Mouse (Mus musculus) small intestine, adult 2 months (tissue): ENCODE measurements around the gene Eif3d. TPM values are rescaled to one million over a fixed set of nuclear protein-coding genes. Genes with fewer than 3 reads are reported as not detected.
A peak's percentile ranks its signal among the peaks of the same experiment; 100 is the strongest.

Experiments used
- H3K27ac ChIP-seq: fragments of 200-500 bp; 2 replicates; pipeline ENCODE4 v1.5.1; 2012; ENCODE audit warnings: low read depth, low read length, control low read depth, inconsistent platforms; ENCODE audit not compliant: insufficient read depth
- H3K27me3 ChIP-seq: fragments of 200-500 bp; 2 replicates; pipeline ENCODE4 v1.6.1; 2012; ENCODE audit warnings: mild to moderate bottlenecking, moderate library complexity, low read length, inconsistent platforms; ENCODE audit not compliant: control insufficient read depth, insufficient read depth
- H3K36me3 ChIP-seq: fragments of 200-500 bp; 2 replicates; pipeline ENCODE4 v1.6.1; 2012; ENCODE audit warnings: mild to moderate bottlenecking, low read length, control low read depth, inconsistent platforms; ENCODE audit not compliant: control insufficient read depth, insufficient read depth
- H3K4me1 ChIP-seq: fragments of 200-500 bp; 2 replicates; pipeline ENCODE4 v1.6.1; 2012; ENCODE audit warnings: low read length, inconsistent platforms, mixed read lengths; ENCODE audit not compliant: control insufficient read depth, insufficient read depth, insufficient read length
- H3K4me3 ChIP-seq: fragments of 200-500 bp; 2 replicates; pipeline ENCODE4 v1.5.1; 2012; ENCODE audit warnings: low read depth, mild to moderate bottlenecking, control low read depth, inconsistent platforms, low read length, moderate library complexity
- CTCF ChIP-seq: fragments of 200-500 bp; IDR thresholded peaks from 2 replicates; pipeline ENCODE4 v1.5.1; 2012; ENCODE audit warnings: low read depth, mild to moderate bottlenecking, control low read depth, inconsistent platforms, low read length, moderate library complexity, mixed read lengths; ENCODE audit not compliant: insufficient replicate concordance, insufficient read length; ENCODE audit errors: extremely low read depth
- POLR2A ChIP-seq: fragments of 200-500 bp; IDR thresholded peaks from 2 replicates; pipeline ENCODE4 v1.6.1; 2012; ENCODE audit warnings: low read depth, mild to moderate bottlenecking, control low read depth, inconsistent platforms, low read length, moderate library complexity
- WGBS: fragments of 180-500 bp; shearing (Covaris S2); methylation state at CpG from one replicate; pipeline ENCODE4 v1.1.7; 2018; 5-methylcytosine and 5-hydroxymethylcytosine counted together
- polyA plus RNA-seq: library from polyadenylated mRNA; depleted of rRNA; stranded (reverse); fragments of >200 nt; gene quantifications from 2 replicates; pipeline ENCODE4 v1.2.3, GENCODE M21; 2012

Gene Eif3d
- polyA plus RNA-seq, 1 experiment, result 89.4 TPM

- Histone ChIP-seq H3K36me3 (peaks cover 33% of the 10 kb centered on the region), H3K27ac (no peak overlapping the region), H3K27me3 (no peaks in the 10 kb centered on the region), H3K4me1 (peaks cover 15% of the 10 kb centered on the region), H3K4me3 (no peak overlapping the region)
- TF ChIP-seq CTCF (no peak), POLR2A (no peak)
- WGBS, result 81% methylated on average over 5 of the region's 5 CpGs
Measured at GRCm38 (mm10) chr15:77926921-77927320, 43.7 kb downstream of the Eif3d start.

- Histone ChIP-seq H3K4me1 (peaks cover 12% of the 10 kb centered on the region; the same call in 1 of the 2 replicates), H3K27ac (no peak overlapping the region), H3K36me3 (peaks cover 45% of the 10 kb centered on the region), H3K4me3 (no peak overlapping the region), H3K27me3 (no peaks in the 10 kb centered on the region)
- TF ChIP-seq POLR2A (no peak), CTCF (no peak)
- WGBS, result 90% methylated on average over 2 of the region's 2 CpGs
Measured at GRCm38 (mm10) chr15:77925195-77925594, 45.4 kb downstream of the Eif3d start.

GRCm38 (mm10) chr15:77923267-77924035 lies 47.2 kb downstream of the Eif3d start:
- 65% methylated on average over 9 of the region's 9 CpGs for WGBS
- Histone ChIP-seq H3K4me3 (no peak overlapping the region), H3K27ac (no peak overlapping the region), H3K27me3 (no peaks in the 10 kb centered on the region), H3K4me1 (peaks cover 12% of the 10 kb centered on the region; the same call in 1 of the 2 replicates), H3K36me3 (peaks cover 46% of the 10 kb centered on the region)
- TF ChIP-seq POLR2A (no peak), CTCF (no peak)

- H3K36me3 ChIP-seq, result peaks cover 46% of the 10 kb centered on the region
- H3K27me3 ChIP-seq, result no peaks in the 10 kb centered on the region
- no peak for TF ChIP-seq CTCF
- no peak for TF ChIP-seq POLR2A
- no peak overlapping the region for H3K27ac ChIP-seq
- no peak overlapping the region for H3K4me3 ChIP-seq
- H3K4me1 ChIP-seq, result peaks cover 10% of the 10 kb centered on the region; the same call in 1 of the 2 replicates
- WGBS, result 50% methylated on average over 9 of the region's 9 CpGs
Measured at GRCm38 (mm10) chr15:77922710-77923109, 47.9 kb downstream of the Eif3d start.

- Histone ChIP-seq H3K36me3 (peaks cover 46% of the 10 kb centered on the region), H3K4me3 (no peak overlapping the region), H3K27ac (no peak overlapping the region), H3K27me3 (no peaks in the 10 kb centered on the region), H3K4me1 (peaks cover 7% of the 10 kb centered on the region; the same call in 1 of the 2 replicates)
- 90% methylated on average over 6 of the region's 6 CpGs for WGBS
- no peak for TF ChIP-seq POLR2A
- no peak for TF ChIP-seq CTCF
Measured at GRCm38 (mm10) chr15:77921636-77922035, 49.0 kb downstream of the Eif3d start.

- 0 out of 2 replicates have a peak overlapping the region, but pooled peaks have one; percentile 3 for H3K27ac ChIP-seq
- WGBS, result 70% methylated on average over 10 of the region's 10 CpGs
- TF ChIP-seq CTCF (peak; percentile 37; the same call in 1 of the 2 replicates), POLR2A (no peak)
- peaks cover 49% of the 10 kb centered on the region for H3K36me3 ChIP-seq
- H3K4me1 ChIP-seq, result peaks cover 7% of the 10 kb centered on the region; the same call in 1 of the 2 replicates
- H3K27me3 ChIP-seq, result no peaks in the 10 kb centered on the region
- no peak overlapping the region for H3K4me3 ChIP-seq
Measured at GRCm38 (mm10) chr15:77920511-77921462, 49.8 kb downstream of the Eif3d start.

- 30% methylated on average over 12 of the region's 12 CpGs for WGBS
- peak overlapping the region; percentile 76 for H3K27ac ChIP-seq
Measured at GRCm38 (mm10) chr15:77919441-77919840, 51.2 kb downstream of the Eif3d start.

More at GRCm38 (mm10) chr15:77919441-77919840, 51.2 kb downstream of the Eif3d start:
- peaks cover 7% of the 10 kb centered on the region; the same call in 1 of the 2 replicates for H3K4me1 ChIP-seq
- H3K36me3 ChIP-seq, result peaks cover 57% of the 10 kb centered on the region
- H3K4me3 ChIP-seq, result no peak overlapping the region
- TF ChIP-seq POLR2A (no peak), CTCF (no peak)
- H3K27me3 ChIP-seq, result no peaks in the 10 kb centered on the region
